Mouse (Mus musculus) neural tube, embryonic 15.5 days (tissue): ENCODE measurements at regions not wholly inside any gene's neighbourhood (a gene's known extent, or its start where the extent isn't known, plus 50 kb on each side); places are given as distances from the start of the nearest gene placed in this dataset.

Source experiments
- ATAC-seq: fragments of 200-750 bp; cut with Nextera tagmentation; 2 replicates; pipeline ENCODE4 v1.8.0; 2017; ENCODE audit warnings: mild to moderate bottlenecking, moderate TSS enrichment, moderate library complexity; ENCODE audit not compliant: low FRiP score
- H3K27ac ChIP-seq: fragments of 300-500 bp; sonication (generic); replicated peaks from 2 replicates; pipeline ENCODE4 v1.5.1; 2015; ENCODE audit warnings: mild to moderate bottlenecking, inconsistent platforms
- H3K27me3 ChIP-seq: fragments of 300-500 bp; sonication (generic); replicated peaks from 2 replicates; pipeline ENCODE4 v1.6.1; 2015; ENCODE audit warnings: inconsistent platforms
- H3K36me3 ChIP-seq: fragments of 300-500 bp; sonication (generic); 2 replicates; pipeline ENCODE4 v1.6.1; 2015; ENCODE audit warnings: inconsistent platforms
- H3K4me1 ChIP-seq: fragments of 300-500 bp; sonication (generic); 2 replicates; pipeline ENCODE4 v1.6.1; 2015; ENCODE audit warnings: inconsistent platforms
- H3K4me2 ChIP-seq: fragments of 300-500 bp; sonication (generic); 2 replicates; pipeline ENCODE4 v1.6.1; 2015; ENCODE audit warnings: inconsistent platforms, mild to moderate bottlenecking, moderate library complexity
- H3K4me3 ChIP-seq: fragments of 300-500 bp; sonication (generic); replicated peaks from 2 replicates; pipeline ENCODE4 v1.5.1; 2015; ENCODE audit warnings: mild to moderate bottlenecking, inconsistent platforms
- H3K9ac ChIP-seq: fragments of 300-500 bp; sonication (generic); replicated peaks from 2 replicates; pipeline ENCODE4 v1.6.1; 2015; ENCODE audit warnings: mild to moderate bottlenecking, inconsistent platforms
- H3K9me3 ChIP-seq: fragments of 300-500 bp; sonication (generic); replicated peaks from 2 replicates; pipeline ENCODE4 v1.6.1; 2016; ENCODE audit warnings: inconsistent platforms
- WGBS: fragments of 180-500 bp; shearing (Covaris S2); methylation state at CpG from one replicate; pipeline ENCODE4 v1.1.7; 2015; ENCODE audit warnings: mixed read lengths; 5-methylcytosine and 5-hydroxymethylcytosine counted together

DNA sequence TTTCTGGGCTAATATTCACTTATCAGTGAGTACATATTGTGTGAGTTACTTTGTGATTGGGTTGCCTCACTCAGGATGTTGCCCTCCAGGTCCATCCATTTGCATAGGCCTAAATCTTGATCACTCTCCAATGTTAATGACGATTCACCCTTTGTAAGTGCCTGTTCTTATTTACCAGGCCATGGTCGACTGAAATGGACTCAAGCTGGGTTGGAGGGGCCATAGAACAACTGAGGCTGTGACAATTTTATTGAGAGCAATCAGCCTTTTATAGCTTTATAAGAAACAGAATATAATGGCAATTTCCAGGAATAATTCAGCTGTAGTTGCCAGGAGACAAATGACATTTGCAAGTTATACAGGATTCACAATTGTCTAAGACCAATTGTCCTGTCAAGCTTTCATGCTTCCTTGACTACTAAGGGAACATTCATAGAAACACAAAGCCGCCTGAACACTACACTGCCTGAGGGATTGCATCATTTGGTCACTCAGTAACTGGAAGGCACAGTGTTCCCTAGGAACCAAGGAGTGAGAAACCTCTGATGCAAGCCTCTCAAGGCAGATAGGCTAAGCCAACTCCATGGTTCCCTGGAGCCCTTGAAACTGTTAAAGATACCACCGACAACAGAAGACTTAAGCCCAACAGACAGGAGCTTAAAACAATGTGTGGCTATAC lies 348.5 kb upstream of the Prmt6 start:
- Histone ChIP-seq H3K4me1 (no peaks in the 10 kb centered on the region), H3K27ac (no peak overlapping the region), H3K36me3 (no peaks in the 10 kb centered on the region), H3K9me3 (no peaks in the 10 kb centered on the region), H3K27me3 (no peaks in the 10 kb centered on the region), H3K4me2 (no peak overlapping the region), H3K4me3 (no peak overlapping the region), H3K9ac (no peak overlapping the region)
- 15% methylated on average over 4 of the region's 4 CpGs for WGBS
- no peak for ATAC-seq

DNA sequence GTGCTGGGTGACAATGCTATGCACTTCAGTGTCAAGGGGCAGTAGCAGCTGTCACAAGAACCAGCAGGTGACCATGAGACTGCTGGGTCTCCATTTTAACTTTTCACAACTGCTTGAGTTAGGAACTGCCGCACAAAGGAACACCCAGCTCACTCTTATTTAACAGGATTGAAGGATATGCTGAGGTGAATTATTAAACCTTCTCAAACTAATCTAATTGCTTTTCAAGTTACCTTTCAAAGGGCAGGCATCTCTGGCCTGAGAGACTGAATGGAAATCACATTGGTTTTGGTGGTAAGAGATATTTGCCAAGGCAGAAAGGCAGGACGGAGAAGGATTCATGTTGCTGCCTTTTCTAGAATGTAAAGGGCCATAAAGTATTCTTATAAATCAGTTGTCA lies 332.0 kb upstream of the Prmt6 start:
- Histone ChIP-seq H3K4me2 (no peak overlapping the region), H3K4me1 (no peaks in the 10 kb centered on the region), H3K36me3 (no peaks in the 10 kb centered on the region), H3K9ac (no peak overlapping the region), H3K9me3 (no peaks in the 10 kb centered on the region), H3K4me3 (no peak overlapping the region), H3K27me3 (no peaks in the 10 kb centered on the region), H3K27ac (no peak overlapping the region)
- ATAC-seq = no peak
- 44% methylated on average over 2 of the region's 2 CpGs for WGBS

DNA sequence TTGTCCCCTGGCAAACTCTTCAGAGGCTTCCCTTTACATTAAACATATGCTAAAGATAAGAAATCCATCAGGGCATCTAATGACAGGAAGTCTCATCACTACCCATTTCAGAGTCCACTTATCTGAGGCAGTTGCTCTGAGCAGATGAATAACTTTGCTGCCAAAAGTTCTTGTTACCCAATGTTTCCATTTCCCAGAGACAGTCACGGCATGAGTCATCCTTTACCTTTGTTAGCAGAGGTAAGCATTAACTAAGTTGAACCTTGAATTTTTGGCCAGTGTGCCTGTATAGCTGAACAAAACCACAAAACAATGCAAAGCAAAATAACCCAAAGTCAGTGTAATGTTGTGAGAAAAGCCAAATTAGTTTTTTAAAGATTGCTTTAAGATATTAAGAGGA lies 328.5 kb upstream of the Prmt6 start:
- H3K36me3 ChIP-seq = no peaks in the 10 kb centered on the region
- H3K9ac ChIP-seq = no peak overlapping the region
- no peaks in the 10 kb centered on the region for H3K4me1 ChIP-seq
- H3K27ac ChIP-seq = no peak overlapping the region
- WGBS = 76% methylated on average over 1 of the region's 1 CpGs
- ATAC-seq = no peak
- no peak overlapping the region for H3K4me2 ChIP-seq
- no peaks in the 10 kb centered on the region for H3K27me3 ChIP-seq
- H3K4me3 ChIP-seq = no peak overlapping the region
- no peaks in the 10 kb centered on the region for H3K9me3 ChIP-seq

DNA sequence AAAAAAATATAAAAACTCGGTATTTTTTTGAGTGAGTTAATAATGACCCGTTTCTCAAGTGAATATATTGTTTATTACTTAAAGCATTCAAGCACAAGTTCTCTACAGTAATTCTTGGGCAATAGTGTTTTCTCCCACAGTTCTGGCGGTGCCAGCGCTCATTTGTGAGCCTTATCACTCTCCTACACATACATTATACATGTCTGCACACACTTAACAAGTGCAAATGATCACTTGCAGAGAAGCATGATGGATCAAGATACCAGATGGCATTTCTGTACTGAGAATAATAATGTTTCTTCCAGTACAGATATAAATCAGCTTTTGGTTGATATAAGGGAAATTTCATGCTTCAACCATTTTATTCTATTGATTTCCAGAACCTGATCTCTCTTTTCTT lies 316.4 kb upstream of the Prmt6 start:
- no peak for ATAC-seq
- H3K9me3 ChIP-seq = no peaks in the 10 kb centered on the region
- no peaks in the 10 kb centered on the region for H3K27me3 ChIP-seq
- H3K27ac ChIP-seq = no peak overlapping the region
- no peak overlapping the region for H3K9ac ChIP-seq
- no peaks in the 10 kb centered on the region for H3K36me3 ChIP-seq
- no peaks in the 10 kb centered on the region for H3K4me1 ChIP-seq
- WGBS = 87% methylated on average over 4 of the region's 4 CpGs
- H3K4me3 ChIP-seq = no peak overlapping the region
- no peak overlapping the region for H3K4me2 ChIP-seq

DNA sequence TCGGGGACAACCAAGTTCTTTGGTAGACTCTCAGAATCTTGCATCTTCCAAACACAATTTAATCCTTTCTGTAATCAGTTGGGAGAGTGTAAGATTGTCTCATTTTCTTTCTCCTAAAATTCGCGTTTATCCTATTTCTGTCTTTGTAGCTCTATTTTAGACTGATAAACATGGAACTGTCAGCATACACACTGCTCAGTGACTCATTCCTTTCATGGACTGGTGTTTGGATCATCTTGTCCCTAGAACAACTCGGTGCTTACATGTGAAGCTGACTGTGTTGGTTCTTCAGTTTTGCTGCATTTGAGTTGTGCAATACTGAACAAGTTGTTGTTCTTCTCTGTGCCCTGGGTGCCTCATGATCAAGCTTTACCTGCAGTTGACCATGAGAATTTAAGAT lies 296.5 kb upstream of the Prmt6 start:
- H3K36me3 ChIP-seq = no peaks in the 10 kb centered on the region
- 96% methylated on average over 4 of the region's 4 CpGs for WGBS
- no peak overlapping the region for H3K4me2 ChIP-seq
- no peak overlapping the region for H3K27ac ChIP-seq
- H3K4me1 ChIP-seq = no peaks in the 10 kb centered on the region
- no peak overlapping the region for H3K4me3 ChIP-seq
- no peaks in the 10 kb centered on the region for H3K27me3 ChIP-seq
- no peak for ATAC-seq
- no peaks in the 10 kb centered on the region for H3K9me3 ChIP-seq
- no peak overlapping the region for H3K9ac ChIP-seq

DNA sequence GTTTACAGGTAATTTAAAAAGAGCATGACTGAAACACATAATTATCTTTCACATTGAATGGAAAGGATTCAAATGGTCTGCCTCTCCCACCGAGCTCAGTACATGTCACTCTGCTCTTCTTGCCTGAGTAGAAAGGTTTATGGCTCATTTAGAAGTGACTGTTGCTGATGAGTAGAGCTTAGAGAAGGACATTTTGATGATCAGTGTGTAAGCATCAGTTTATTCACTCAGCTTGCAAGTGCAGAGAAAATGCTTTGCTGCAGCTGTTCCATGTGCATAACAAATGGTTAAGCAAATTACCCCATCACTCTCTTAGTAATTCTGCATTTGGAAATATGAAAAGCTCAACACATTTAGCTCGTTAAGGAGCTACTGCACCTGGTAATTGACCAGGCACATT lies 287.5 kb upstream of the Prmt6 start:
- WGBS = 44% methylated on average over 2 of the region's 2 CpGs
- Histone ChIP-seq H3K27ac (no peak overlapping the region), H3K9me3 (no peaks in the 10 kb centered on the region), H3K27me3 (no peaks in the 10 kb centered on the region), H3K4me1 (no peaks in the 10 kb centered on the region), H3K4me2 (no peak overlapping the region), H3K4me3 (no peak overlapping the region), H3K36me3 (no peaks in the 10 kb centered on the region), H3K9ac (no peak overlapping the region)
- no peak for ATAC-seq
